Mouse (Mus musculus): ENCODE results near the gene Ccl3.

The Ccl3 gene

DNA sequence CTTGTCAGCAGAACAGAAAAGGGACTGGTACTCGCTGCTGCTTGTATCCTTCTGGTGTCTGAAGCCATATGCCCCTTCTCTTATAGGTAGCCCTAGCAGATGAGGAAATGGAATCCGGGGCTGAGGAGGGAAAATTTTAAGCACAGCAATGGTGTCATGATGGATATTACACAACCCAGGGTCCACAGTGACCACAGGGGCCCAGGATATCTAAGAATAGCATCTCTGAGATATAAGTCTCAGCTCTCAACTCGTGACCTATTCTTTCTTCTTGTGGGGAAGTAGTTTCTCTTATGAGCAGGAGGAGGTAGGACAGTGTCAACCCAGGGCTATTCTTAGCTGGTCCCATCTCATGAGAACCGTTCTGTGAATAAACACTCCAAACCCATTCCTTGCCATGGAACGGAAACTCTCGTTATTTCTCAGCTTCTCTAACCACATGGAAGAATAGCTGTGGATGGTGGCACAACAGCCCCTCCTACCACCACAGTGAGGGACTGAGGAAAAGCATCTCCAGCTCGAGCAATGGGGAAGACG lies at the start of gene Ccl3:
Gene Ccl3, minus strand, starts transcription at position 51 of the 537 bp plus-strand sequence.
- no peak for DNase-seq (ENCODE audit: low spot score in 2 of 2)

DNA sequence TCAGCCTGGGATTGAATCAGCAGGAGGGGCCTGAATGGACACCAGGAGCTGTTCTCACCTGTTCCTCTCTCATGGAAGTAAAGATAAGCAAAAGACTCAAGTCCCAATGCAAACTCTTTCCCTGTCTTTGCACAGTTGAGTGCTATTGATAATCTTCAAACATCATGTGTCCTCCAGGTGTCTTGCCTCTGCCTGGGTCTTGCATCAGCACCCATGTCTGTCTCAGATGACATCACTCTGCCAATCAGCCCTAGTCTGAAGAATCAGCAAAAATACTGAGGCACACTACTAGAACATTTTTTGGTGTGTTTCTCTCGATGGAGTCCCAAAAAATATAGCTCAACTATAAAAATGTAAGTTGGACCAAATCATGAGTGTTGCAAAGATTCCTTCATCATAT lies 42.9 kb upstream of the Ccl3 start:
- DNase-seq (ENCODE audit: low spot score in 2 of 2) = no peak

DNA sequence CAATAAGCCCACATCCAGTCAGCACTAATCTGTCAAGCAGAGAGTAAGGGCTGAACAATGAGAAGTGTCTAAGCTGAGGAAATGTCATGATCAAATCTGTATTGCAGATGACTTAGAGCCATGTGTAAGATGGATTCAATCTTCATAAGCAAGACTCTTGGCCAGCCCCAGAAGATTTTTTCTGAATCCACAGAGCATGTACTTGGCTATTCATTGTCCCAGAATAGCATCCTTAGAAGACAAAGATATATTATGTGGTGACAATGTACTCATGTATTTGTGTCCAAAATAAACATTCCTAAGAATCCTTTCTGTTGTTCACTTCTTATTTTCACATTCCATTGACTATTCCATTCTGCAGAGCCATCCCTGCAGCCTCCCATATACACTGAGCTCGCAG lies 40.8 kb upstream of the Ccl3 start:
- DNase-seq (ENCODE audit: low spot score in 2 of 2) = no peak

DNA sequence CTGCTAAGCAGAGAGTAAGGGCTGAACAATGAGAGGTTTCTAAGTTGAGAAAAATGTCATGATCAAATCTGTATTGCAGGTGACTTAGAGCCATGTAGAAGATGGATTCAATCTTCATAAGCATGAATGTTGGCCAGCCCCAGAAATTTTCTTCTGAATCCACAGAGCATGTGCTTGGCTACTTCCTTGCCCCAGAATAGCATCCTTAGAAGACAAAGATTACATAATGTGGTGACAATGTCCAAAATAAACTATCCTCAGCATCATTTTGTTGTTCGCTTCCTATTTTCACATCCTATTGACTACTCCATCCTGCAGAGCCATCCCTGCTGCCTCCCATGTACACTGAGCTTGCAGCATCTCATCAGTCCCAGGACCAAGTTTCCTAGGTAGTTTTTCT lies 26.5 kb upstream of the Ccl3 start:
- no peak for DNase-seq (ENCODE audit: low spot score in 2 of 2)

DNA sequence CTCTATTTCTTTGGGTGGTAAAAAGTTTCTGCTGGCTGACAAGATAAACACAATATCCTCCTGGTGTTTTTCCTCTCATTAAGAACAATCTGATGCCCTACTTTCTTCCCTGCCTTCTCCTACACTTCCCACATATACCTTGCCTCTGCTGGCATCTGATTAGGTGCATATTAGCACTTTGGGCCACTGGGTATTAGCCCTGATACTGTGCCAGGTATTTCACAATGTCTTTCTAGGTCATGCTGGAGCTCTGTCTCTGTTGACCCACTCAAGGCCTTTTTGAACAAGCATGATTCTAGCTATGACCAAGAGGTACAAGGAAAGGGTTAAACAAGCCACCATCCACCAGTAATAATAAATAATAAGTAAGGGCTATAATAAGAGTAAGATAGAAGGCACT lies 22.6 kb upstream of the Ccl3 start:
- DNase-seq (ENCODE audit: low spot score in 2 of 2) = no peak

DNA sequence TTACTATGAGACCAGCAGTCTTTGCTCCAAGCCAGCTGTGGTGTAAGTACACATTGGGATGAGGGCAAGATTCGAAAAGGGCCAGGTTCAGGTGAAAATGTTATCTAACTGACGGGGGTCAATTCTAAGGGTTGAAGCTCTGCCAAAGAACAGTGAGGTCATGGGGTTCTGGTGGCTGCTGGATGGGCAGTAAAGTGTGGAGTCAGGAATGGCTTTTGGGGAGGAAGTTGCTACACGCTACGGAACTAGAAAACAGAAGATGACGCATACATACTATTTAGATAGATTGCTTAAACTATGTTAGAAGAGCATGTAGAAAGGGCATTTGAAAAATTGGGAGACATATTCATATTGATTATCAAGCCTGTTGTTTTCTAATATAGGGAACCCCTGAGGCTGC lies 14.4 kb upstream of the Ccl3 start:
- no peak for DNase-seq (ENCODE audit: low spot score in 2 of 2)

DNA sequence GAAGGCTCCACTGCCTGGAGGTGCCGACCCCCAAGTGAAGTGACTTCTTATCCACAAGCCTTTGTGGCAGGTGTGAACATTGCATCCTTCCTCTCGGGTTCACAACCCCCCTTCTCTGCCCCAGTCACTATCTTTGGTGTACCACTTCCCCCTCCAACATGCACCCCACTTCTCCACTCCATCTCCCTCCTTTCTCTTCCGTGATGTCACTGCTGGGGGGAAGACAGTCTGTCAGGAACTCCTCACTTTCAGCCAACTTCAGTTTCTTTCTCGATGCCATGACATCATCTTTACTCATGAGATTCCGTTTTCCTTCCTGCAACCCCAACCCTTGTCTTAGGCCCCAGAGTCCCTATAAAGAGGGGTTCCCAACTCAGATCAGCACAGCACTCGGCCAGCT lies 13.0 kb upstream of the Ccl3 start, which contains the start of gene Ccl4:
Gene Ccl4, plus strand, starts transcription at position 381 of the 400 bp plus-strand sequence.
- DNase-seq (ENCODE audit: low spot score in 2 of 2) = no peak

DNA sequence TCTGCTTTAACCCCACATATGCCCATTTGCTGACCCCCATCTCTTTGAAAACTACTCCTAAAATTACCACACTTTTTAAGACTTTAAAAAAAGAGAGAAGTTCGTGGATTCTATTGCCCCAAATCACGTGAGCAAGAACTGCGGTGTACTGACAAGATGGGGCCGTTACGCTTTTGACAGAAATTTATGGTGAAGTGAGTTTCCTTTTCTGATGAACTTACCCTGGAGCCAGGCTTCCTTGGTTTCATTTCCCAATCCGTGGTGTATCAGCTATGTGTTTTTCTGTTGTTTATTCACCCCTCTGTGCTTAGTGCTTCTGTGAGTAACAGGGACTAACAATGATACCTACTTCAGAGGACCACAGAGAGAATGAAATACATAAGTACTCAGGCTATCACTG lies 9.6 kb upstream of the Ccl3 start:
- DNase-seq (ENCODE audit: low spot score in 2 of 2) = no peak

DNA sequence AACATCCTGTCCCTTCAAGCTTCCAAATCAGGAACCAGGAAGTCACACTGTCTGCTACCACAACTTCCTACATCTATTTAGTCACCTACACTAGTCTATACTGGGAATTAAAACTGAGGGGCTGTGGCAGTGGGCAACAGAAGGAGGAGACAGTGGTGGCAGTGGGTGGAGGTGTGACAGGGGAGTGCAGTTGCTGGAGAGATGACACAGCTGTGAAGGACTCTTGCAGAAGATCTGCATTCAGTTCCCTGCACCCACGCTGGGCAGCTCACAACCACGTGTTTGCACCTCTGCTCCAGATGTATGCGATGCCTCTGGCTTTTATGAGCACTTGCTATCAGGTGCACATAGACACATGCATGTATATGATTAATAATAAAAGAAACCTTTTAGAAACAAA lies 8.4 kb upstream of the Ccl3 start:
- DNase-seq (ENCODE audit: low spot score in 2 of 2) = no peak

DNA sequence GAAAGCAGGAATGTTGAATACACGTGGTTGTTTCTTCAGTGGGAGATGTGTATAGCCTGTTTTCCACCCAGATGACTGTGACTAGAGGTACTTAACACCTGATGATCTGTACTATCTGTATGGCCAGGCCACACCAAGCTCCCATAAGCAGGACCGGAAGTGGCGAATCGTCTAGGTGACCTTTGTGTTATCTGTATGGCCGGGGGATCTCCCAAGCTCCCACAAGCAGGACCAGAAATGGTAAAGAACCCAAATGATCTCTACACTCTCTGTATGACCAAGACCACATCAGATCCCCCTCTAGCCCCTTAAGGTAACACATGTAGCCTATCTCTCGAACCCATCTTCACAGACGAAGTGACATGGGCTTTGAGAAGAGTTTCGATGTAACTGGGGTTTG lies 5.5 kb upstream of the Ccl3 start:
- DNase-seq (ENCODE audit: low spot score in 2 of 2) = no peak

DNA sequence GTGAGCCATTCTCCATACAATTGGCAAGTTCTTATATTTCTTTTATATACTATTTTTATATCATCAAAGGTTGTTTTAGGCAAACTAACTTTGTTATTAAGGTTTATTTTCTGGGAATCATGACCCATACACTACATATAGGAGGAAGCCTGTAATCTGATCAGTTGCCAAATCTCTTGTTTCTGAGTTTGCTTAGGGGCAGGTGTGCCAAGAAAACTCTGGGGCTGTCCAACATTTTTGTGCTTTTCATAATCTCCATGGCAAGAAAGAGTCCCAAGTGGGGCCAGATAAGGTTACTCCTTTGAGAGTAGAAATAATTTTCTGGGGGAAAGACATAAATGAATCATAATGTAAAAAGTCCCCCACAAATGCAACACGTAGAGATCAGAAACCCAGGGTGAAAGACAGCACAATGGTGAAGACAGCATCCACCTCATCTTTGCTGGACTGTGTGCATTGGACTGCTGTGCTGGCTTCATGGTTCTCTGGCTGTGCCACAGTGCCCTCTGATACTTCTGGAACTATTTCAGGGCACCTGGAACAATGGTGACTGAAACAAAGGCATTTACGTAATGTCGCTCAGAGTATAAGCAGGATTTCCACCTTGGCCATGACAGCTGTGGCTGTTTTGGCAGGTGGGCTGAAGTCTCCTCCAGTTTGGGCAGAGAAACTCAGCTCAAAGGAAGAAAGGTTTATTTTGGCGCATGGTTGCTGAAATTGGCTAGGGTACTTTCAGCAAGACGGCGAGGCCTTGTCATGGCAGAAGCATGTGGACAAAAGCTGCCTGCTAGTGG lies 2.6 kb downstream of the Ccl3 start:
- DNase-seq (ENCODE audit: low spot score in 2 of 2) = no peak

DNA sequence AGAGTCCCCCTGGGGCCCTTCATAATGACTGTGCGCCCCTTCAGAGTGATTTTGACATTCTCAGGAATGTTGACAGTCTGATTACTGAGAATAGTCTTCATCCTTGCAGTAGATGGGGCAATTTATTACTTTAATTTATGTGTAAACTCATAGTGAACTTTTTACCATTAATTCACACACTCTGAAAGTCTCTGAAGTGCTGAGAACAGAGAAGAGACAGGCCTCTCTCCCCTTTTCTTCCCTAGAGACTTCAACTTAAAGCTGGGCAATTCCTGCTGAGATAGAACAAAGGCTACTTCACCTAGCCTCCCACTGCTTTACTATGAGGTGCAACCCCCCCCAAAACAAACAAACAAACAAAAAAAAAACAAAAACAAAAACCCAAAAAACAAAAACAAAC lies 3.6 kb downstream of the Ccl3 start, which contains the start of gene Rpl9-ps1:
Gene Rpl9-ps1, minus strand, starts transcription at position 101 of the 400 bp plus-strand sequence.
- DNase-seq (ENCODE audit: low spot score in 2 of 2) = no peak

DNA sequence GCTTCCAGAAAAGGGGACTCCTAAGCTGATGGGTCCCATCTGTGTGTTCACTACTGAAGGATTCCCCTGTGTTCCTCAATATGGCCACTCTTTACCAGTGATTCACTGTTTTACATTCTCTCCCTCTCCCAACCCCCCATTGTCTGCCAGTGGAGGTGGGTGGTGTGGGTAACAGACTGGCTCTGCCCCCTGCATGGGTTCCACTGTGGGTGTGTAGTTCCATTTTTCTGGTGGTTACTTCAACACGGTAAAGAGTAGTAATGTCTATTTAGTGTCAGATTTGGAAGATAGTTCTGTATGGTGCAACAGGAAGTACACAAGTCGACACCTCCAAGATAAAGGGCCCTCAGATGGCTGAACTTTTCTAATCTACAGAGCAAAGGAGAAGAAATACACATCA lies 7.9 kb downstream of the Ccl3 start:
- no peak for DNase-seq (ENCODE audit: low spot score in 2 of 2)

DNA sequence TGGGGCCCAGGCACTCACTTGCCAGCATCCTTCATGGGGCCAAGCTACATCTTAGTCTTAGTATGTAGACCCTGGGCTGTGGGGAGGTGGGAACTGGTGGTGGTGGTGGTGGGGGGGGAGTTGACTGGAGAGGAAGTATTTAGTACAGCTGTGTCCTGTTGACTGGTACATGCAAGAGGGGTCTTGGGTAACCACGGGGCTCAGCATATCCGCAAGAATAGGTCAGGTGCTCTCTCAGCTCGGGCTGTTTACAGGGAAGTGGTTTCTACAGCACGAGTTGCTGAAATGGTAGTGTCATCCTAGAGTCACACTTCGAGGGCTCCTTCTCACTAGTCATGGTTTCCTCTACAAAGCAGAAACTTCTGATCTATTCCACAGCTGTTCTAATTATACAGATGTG lies 9.0 kb downstream of the Ccl3 start:
- DNase-seq (ENCODE audit: low spot score in 2 of 2) = no peak

DNA sequence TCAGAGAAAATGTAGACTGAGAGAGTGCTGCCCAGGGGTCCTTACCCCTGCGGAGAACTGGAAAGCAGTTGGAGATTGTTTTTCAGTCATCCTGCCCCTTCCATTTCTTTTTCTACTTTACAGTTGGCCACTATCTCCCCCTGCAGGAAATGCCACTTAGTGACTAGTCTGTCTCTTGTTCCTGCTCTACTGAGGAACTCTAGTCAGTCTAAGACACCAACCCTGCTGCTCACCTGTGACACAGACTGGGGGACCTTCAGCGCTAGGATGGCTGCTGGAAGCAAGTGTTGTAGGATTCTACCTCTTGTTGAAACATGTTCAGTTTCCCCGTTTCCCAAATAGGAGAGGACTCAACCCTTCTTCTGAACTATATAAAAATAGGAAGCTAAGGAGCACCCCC lies 9.6 kb downstream of the Ccl3 start:
- DNase-seq (ENCODE audit: low spot score in 2 of 2) = no peak

DNA sequence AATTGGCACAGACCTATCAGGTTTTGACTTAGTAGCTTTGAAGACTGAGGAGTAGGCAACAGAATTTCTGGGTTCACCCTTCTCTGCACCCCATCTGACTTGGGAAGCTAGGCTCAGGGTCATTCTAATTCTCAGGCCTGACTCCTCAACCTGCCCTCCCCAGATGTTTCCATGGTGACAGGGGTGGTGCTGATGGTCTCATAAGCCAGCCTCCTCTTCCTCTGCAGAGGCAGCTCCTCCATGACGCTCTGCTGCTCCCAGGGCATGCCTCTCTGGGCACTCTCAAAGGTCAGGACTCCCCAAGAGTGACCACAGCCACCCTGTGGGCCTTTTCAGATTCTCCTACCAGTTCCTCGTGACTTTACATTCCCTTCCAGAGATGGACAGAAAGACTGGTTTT lies 10.2 kb downstream of the Ccl3 start:
- no peak for DNase-seq (ENCODE audit: low spot score in 2 of 2)

DNA sequence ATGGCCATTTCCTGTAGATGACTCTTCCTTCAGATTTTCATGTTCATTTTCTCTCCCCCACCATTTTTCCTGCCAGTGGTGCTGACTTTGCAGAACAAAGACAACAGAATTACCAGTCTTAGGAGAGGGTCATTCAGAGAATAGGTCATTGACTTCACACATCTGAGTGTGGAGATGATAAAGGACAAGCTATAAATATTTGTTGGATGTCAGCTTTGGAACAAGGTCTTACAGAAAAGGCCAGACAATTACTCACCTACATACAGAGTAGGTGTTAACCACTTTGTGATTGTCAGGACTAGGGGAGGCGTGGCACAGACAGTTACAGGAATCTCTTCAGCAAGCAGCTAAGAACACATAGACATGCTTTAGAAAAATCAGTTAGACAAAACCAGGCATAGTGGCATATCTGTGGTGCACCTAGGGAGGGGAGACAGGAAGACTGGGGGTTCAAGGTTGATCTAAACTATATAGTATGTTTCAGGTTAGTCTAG lies 12.4 kb downstream of the Ccl3 start:
- DNase-seq (ENCODE audit: low spot score in 2 of 2) = no peak

DNA sequence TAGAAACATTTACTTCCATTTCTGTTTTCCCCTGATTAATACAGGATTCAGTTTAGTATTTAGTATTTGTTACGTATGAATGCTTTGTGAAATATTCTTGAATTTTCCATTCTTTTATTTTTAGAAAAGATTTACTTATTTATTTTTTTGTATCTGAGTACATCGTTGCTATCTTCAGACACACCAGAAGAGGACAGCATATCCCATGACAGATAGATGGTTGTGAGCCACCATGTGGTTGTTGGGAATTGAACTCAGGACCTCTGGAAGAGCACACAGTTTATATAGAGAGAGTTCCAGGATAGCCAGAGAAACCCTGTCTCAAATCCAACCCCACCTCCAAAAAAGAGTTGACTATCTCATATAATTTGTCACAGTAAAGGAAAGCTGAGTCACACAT lies 14.3 kb downstream of the Ccl3 start:
- no peak for DNase-seq (ENCODE audit: low spot score in 2 of 2)

DNA sequence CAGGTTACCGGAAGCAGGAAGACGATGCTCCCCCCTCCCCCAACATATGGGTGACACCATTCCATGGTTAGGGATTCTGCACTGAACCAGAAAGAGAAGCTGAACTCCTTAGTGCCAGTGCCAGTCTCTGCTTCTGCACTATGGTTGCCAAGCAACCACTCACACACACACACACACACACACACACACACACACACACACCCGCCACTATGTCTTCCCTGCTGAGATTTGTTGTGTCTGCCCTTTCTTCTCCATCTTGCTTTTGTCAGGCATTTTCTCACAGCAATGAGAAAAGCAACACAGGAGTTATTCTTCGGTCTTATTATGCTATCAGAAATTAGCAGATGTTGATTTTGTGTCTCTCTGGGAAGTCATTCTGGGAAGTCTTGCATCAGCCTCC lies 14.7 kb downstream of the Ccl3 start:
- DNase-seq (ENCODE audit: low spot score in 2 of 2) = no peak

DNA sequence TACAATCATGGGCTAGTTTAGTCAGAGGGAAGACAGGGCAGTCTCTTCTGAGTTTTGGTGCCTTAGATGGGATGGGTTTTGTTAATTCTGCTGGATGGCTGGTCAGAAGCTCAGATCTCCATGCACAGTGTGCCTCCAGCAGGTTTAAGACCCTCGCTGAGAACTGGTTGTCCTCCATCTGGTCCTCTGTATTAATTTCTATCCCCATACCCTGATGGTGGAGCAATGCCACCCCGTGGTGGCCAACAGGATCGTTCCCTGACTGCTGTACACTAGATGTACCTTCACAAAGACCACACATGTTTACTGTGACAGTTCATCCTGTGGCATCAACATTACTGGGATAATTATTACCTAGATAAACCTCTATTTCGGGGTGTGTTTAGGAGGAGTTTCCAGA lies 16.4 kb downstream of the Ccl3 start:
- no peak for DNase-seq (ENCODE audit: low spot score in 2 of 2)

DNA sequence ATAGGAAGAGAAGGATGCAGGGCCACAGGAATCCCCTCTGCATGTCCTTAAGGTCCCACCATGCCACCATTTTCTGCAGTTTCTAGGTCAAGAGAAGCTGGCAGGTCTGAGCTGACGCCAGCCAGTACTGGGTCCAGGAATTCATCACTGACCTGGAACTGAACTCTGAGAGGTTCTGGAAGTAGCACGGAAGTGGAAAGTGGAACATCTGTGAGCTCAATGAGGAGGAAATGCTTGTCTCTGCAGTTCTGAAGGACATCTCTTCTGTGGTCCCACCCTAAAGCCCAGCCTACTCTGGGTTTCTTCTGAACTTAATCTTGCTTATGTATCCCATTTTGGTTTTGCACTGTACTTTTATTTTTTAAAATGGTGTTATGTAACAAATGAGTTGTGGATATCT lies 18.1 kb downstream of the Ccl3 start:
- no peak for DNase-seq (ENCODE audit: low spot score in 2 of 2)

DNA sequence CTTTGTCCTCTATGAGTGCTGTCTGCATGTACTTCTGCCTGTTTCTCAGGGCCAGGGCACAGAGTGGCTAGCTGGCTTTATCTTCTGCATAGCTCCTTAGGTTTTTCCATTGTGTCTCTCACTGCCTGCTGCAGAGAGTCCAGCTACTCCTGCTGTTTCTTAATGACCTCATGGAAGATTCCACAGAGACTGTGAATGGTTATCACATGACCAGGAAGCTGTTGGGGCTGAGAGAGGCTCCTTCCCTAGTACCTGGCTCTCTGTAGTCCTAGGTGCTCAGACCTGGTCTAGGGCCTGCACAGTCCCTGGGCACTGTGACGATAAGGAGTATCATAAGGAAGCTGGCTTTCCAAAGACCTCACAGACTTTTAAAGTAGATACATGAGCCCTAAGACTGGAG lies 18.5 kb downstream of the Ccl3 start:
- no peak for DNase-seq (ENCODE audit: low spot score in 2 of 2)

DNA sequence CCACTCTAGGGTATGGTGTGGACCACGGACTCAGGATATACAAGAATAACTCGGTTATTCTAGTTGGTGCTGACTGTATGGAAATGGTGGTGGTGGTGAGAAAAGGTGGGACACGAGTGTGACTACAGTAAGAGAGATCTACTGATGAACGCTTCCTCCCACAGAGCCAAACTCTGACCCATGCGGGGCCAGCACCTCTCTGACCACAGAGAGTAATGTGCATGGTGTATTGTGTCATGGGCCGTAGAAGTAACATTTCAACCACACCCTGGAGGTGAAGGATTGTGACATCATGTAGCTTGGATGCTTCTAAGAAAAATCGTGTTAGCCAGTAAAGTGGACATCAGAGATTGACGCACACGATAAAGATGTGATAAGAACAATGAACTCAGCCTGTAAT lies 20.3 kb downstream of the Ccl3 start:
- no peak for DNase-seq (ENCODE audit: low spot score in 2 of 2)

DNA sequence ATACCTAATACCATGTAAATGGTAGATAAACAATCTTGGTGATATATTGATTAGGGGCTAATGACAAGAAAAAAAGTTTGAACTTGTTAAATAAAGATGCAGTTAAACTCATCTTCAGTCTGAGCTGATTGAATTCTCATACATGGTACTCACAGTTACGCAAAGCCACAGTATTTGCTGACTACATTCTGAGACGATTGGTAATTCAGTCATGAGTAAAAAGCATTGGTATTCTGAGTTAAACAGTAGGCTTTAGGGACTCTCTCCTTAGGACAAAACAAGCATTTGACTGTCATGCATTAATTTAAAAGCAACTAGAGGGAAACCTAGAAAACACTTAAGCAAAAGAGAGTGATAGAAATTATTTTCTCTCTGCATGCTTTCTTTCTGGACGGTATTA lies 25.6 kb downstream of the Ccl3 start:
- DNase-seq (ENCODE audit: low spot score in 2 of 2) = no peak
